13 mouse cellular contexts compared by ENCODE assay signal in the genomic region with DNA sequence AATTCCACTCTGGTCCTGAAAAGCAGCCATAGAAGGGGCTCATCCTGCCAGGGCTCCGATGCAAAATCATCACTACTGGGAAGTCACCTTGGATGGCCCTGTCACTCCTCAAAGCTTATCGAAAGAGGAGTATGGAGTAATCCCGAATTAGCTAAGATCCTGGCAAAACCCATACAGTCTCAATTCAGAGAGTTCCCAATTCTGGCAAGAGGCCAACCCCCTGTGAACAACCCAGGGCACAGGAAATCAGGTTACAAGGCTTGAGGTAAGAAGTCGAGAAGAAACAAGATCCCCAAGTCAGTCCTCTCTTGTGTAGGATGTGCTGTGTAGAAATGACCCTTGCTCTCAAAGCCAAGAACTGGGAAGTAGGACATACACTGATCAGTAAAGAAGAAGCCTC. TPM values are rescaled to one million over a fixed set of nuclear protein-coding genes. Genes with fewer than 3 reads are reported as not detected.
DNase-seq lines count a peak whose midpoint lies in the region; ATAC-seq and TF ChIP-seq lines count a peak whose summit lies in the region.
"Had no signal": no experiment of that assay in that cellular context is flagged by ENCODE, and none has a peak within 500 bp of the region (broad histone marks: within the 10 kb centered on the region; RNA-seq: fewer than 3 reads in every experiment).

No protein-coding gene starts in this region.

- no peaks in the 10 kb centered on the region for H3K27me3 ChIP-seq in lung, embryonic 14.5 days (ENCODE audit: insufficient read depth, low read length)
- H3K27me3 ChIP-seq in intestine, postnatal 0 days (replicated peaks; ENCODE audit: control insufficient read depth, insufficient read depth, low read length) = no peaks in the 10 kb centered on the region

- H3K4me1 ChIP-seq in lung, embryonic 14.5 days (ENCODE audit: insufficient read depth) = peaks cover 11% of the 10 kb centered on the region
- peaks cover 63% of the 10 kb centered on the region for H3K4me1 ChIP-seq in brown adipose tissue, adult 24 weeks (ENCODE audit: control insufficient read depth, insufficient read depth, insufficient read length, low read length)
- peaks cover 4% of the 10 kb centered on the region; the same call in 1 of the 2 replicates for H3K4me1 ChIP-seq in intestine, postnatal 0 days (replicated peaks; ENCODE audit: control insufficient read depth, insufficient read depth, low read length)

- WGBS in lung, embryonic 14.5 days = 68% methylated on average over 4 of the region's 4 CpGs
- 71% methylated on average over 4 of the region's 4 CpGs for WGBS in intestine, postnatal 0 days

- no peak overlapping the region for H3K4me2 ChIP-seq in lung, embryonic 14.5 days
- no peak overlapping the region for H3K4me2 ChIP-seq in intestine, postnatal 0 days (replicated peaks; ENCODE audit: low read depth)
- H3K4me2 ChIP-seq: liver, embryonic 11.5 days had no signal

- TF ChIP-seq CTCF in lung, embryonic 14.5 days (IDR thresholded peaks at IDR 0.05; ENCODE audit: low read depth) = no peak
- TF ChIP-seq CTCF in intestine, postnatal 0 days (IDR thresholded peaks at IDR 0.05; ENCODE audit: low read depth) = no peak

- no peak for ATAC-seq in lung, embryonic 14.5 days (ENCODE audit: insufficient read depth)
- ATAC-seq in intestine, postnatal 0 days = no peak

- no peaks in the 10 kb centered on the region for H3K36me3 ChIP-seq in lung, embryonic 14.5 days (ENCODE audit: insufficient read depth)
- H3K36me3 ChIP-seq in intestine, postnatal 0 days (ENCODE audit: control insufficient read depth, insufficient read depth) = no peaks in the 10 kb centered on the region

- H3K9me3 ChIP-seq in lung, embryonic 14.5 days (ENCODE audit: low read depth, low read length) = no peaks in the 10 kb centered on the region
- H3K9me3 ChIP-seq in intestine, postnatal 0 days (ENCODE audit: control insufficient read depth) = no peaks in the 10 kb centered on the region

- no peak overlapping the region for H3K4me3 ChIP-seq in lung, embryonic 14.5 days (ENCODE audit: low read depth, low read length)
- no peak overlapping the region for H3K4me3 ChIP-seq in brown adipose tissue, adult 24 weeks (ENCODE audit: insufficient read depth, low read depth, low read length)
- H3K4me3 ChIP-seq in intestine, postnatal 0 days (ENCODE audit: low read depth, low read length) = no peak overlapping the region
- H3K4me3 ChIP-seq: erythroblast, embryonic 14.5 days; heart, adult 2 months had no signal

- no peak overlapping the region for H3K9ac ChIP-seq in lung, embryonic 14.5 days
- no peak overlapping the region for H3K9ac ChIP-seq in intestine, postnatal 0 days (ENCODE audit: low read depth, low read length)

- H3K27ac ChIP-seq in lung, embryonic 14.5 days (ENCODE audit: low read depth) = no peak overlapping the region
- peak overlapping the region; percentile 72 for H3K27ac ChIP-seq in brown adipose tissue, adult 24 weeks (replicated peaks; ENCODE audit: low read depth, low read length)
- no peak overlapping the region for H3K27ac ChIP-seq in intestine, postnatal 0 days (ENCODE audit: low read depth, low read length)
- H3K27ac ChIP-seq: heart, adult 2 months; kidney, postnatal 0 days had no signal

- DNase-seq in cerebellum, adult 9-11 months = peak; percentile 51
- no peak for DNase-seq in cerebellum, adult 11 months
- peak; percentile 28 for DNase-seq in lung, embryonic 14.5 days
- no peak for DNase-seq in lung, postnatal 25 days (ENCODE audit: low spot score)
- peak; percentile 78 for DNase-seq in naive thymus-derived CD4-positive, alpha-beta T cell, adult 2 months (ENCODE audit: low read depth)
- DNase-seq: heart, adult 2 months; lung, postnatal 14 days; midbrain, embryonic 14.5 days had no signal

RNA-seq across cellular contexts. Expression of a gene that starts 5.9 kb away (rescaled TPM):
- polyA plus RNA-seq in lung, embryonic 14.5 days (2014; fragmentation: Nextera tagmentation; extraction: Ambion mirVana) = 10.5 and 11.5 TPM in 2 replicates
- 37.2 and 41.9 TPM in 2 replicates for polyA plus RNA-seq in brown adipose tissue, adult 24 weeks (2012; ENCODE audit: insufficient read depth, insufficient read length, missing spikeins)
- 9.5 and 10.9 TPM in 2 replicates for polyA plus RNA-seq in intestine, postnatal 0 days (2015; fragmentation: Nextera tagmentation; extraction: Ambion mirVana)

RNA-seq across cellular contexts. Expression of a gene that starts 47.5 kb away (rescaled TPM):
- 18.7 and 19.9 TPM in 2 replicates for polyA plus RNA-seq in lung, embryonic 14.5 days (2014; fragmentation: Nextera tagmentation; extraction: Ambion mirVana)
- 5.5 and 7.6 TPM in 2 replicates for polyA plus RNA-seq in brown adipose tissue, adult 24 weeks (2012; ENCODE audit: insufficient read depth, insufficient read length, missing spikeins)
- 6.0 and 6.1 TPM in 2 replicates for polyA plus RNA-seq in intestine, postnatal 0 days (2015; fragmentation: Nextera tagmentation; extraction: Ambion mirVana)

Comparison
In these comparisons a context has a peak if more than half of its experiments do, and no peak if none do; other contexts are left out.
1. DNase-seq: peak in cerebellum, adult 9-11 months (single experiment), lung, embryonic 14.5 days (single experiment) and naive thymus-derived CD4-positive, alpha-beta T cell, adult 2 months (single experiment); none in cerebellum, adult 11 months (single experiment) and lung, postnatal 25 days (single experiment).